Mouse (Mus musculus) lung, postnatal 4 days (tissue): Measurements from ENCODE around the gene Tjp2.

ENCODE experiments used
- DNase-seq, 2 experiments: peaks; one replicate each; pipeline ENCODE4 v3.0.0; 2021

Gene Tjp2

DNA sequence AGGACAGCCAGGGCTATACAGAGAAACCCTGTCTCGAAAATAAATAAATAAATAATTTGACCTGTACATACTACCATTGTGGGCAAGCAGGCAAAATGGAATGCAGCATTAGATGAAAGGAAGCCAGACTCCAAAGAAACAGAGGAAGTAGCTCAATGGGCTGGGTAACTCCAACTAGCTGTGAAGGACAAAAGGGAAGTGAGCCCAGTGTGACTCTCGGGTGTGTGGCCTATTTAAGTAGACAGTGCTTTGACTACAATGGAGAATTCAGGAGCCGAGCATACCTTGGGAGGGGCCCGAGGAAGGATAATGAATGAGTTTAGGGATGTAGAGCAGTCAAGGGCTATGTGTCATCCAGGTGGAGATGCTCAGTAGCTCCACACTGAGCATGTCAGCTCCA lies 48.1 kb downstream of the Tjp2 start:
- no peak for DNase-seq

DNA sequence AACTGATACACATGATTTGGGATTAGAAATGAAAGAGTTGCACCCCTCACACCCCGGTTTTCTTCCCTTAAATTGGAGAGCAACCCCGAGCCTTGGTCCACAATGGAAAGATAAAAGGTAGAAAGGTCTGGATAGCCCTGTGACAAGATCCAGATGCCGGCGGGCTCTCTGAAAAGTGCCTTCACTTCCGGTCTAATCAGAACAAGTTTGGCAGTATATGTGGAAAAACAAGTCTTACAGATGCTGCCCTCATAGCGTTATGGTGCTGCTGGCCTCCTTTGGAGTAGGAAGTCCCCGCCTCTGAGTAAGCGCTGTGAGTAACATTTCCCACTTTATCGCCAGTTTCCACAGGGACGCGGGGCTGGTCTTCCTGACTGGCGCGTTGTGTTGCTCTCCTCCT lies 49.9 kb downstream of the Tjp2 start:
- DNase-seq = peak; percentile 49 to 60

DNA sequence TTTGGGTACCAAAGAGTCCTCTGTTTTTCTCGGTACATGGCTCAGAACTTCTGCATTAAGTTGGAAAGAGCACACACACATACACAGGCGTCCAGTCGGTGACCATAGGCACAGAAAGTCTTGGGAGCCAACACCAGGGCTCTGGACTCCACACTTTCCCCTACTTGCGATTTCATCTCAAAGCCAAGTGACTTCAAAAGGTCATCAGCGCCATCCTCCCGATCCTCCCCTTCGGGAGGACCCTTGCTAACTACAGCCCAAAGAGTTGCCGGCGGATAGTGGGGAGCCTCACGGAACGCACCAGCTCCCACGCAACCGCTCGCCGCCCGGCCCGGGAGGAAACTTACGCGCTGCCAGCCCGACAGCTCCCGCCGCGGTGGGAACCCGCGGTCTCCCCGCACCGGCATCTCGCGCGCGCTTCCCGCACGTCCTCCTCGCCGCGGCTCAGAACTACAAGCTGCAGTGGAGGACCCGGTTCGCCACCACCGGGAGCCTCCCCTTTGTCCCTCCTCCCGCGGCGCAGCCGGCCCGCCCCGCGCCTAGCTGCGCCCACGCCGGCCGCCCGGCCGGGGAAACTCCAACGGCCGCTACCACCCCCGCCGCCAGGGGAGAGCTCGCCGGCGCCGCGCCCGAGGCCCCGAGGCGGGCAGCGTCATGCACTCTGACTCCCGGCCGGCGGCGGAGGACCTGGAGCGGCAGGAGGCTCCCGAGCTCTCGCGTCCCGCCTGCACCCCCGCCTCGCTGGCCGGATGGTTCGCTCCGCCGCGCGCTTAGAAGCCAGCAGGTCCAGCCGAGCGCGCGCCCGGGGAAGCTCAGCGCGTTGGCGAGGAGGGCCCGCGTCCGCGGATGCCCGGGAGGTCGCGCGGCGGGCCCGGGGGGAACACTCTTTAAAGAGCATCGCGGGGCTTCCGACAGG lies 51.0 kb downstream of the Tjp2 start:
- DNase-seq = peak; percentile 94 to 97

DNA sequence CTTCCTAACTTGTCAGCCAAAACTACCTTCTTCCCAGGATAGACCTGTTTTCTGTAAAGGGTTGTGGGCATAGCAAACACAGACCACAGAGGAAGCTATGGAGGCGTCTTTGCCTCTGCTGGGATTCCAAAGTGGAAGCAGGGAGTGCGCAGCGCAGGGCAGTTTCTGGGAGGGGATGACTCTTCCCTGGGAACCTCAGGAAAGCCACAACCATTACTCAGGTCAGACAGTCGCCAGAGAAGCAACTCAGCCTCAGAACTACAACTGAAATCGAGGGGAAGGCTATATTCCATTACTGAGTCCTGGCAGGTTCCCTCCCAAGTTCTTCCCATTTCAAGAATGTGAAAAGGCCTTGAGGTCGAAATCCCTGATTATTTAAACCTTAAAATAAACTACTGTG lies 51.8 kb downstream of the Tjp2 start:
- DNase-seq = no peak

- DNase-seq = peak; percentile 31 to 54
These were observed 56.3 kb downstream of the Tjp2 start for GRCm38 (mm10) chr19:24168531-24168930.

DNA sequence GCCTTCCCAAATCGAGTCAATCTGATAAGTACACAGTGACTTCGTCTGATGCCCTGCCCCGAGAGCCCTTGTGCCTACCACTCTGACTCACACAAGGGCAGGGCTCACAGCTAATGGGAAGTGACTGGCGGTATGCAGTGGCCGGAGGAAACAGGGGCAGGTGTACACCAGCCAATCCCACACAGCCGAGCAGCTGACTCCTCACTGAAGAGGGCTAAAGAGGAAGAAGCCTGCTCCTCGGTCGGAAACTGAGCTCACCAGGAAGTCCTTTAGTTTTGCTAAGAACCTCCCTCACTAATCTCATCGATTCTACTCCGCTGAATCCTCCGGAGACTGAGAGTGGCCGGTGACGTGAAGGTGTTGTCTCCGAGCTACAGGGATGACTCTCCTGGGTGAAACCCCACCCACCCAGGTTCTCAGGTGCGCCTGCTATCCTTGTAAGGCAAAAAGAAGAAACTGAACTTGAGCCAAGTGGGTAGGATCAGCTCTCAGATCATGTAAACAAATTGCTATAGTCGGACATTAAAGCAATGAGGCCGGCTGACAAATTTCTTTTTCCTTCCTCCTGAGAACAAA lies 58.2 kb downstream of the Tjp2 start:
- DNase-seq = peak; percentile 82 to 92

DNA sequence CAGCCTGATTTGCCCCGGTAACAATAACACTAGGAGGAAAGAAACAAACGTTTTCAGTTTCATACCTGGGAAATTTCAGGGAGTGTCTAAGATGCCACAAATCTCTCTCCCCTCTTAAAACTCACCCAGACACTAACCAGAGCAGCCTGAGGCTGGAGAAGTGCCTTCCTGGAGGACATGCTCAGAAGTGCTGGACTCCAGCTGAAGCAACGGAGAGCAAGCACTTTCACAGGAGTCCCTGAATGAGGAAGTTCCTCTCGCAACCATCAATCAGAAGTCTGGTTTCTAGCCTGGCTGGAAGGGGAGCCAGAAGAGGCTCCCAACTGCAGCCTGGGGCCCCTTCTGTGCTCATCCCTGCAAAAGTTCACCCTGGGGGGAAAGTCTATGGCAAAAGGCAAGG lies 60.9 kb downstream of the Tjp2 start:
- DNase-seq = no peak

DNA sequence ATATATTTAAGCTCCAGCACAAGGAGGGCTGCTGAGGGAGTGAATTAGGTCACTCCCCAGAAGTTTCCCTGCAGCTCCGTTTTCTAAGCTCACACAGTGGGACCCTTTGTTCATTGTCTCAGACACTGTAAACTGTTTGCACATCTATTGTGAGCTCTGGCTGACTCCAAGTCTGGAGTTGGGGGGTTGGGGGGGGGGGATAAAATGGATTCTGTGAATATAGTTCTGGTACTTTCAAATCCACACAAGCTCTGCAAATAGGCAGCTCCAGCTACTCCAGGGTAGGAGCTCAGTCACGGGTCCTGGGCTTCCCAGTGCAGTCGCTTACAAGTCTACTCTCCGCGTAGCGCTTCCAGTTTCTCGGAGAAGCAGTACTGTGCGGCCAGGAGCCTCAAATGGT lies 64.4 kb downstream of the Tjp2 start:
- no peak for DNase-seq

- peak; percentile 38 to 68 for DNase-seq
These were observed 65.1 kb downstream of the Tjp2 start for GRCm38 (mm10) chr19:24159751-24160150.

DNA sequence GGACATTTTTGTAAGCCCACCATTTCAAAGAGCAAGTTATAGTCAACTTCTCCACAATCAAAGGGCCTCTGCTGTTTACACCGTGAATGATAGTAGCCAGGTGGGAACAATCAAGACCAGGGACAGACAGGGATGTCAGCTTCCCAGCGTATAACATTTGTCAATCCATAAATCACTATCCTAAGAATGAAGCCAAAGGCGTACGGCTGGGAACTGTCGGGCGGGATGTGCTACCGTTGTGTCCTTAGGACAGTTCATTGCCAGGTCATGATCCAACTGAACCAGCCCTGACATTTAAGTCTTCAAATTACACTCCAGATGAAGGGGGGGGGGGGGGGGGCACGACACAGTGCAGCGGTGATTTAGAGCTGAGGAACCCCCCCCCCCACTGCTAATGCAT lies 65.5 kb downstream of the Tjp2 start:
- DNase-seq = peak in 1 of 2 experiments; percentile 41

DNA sequence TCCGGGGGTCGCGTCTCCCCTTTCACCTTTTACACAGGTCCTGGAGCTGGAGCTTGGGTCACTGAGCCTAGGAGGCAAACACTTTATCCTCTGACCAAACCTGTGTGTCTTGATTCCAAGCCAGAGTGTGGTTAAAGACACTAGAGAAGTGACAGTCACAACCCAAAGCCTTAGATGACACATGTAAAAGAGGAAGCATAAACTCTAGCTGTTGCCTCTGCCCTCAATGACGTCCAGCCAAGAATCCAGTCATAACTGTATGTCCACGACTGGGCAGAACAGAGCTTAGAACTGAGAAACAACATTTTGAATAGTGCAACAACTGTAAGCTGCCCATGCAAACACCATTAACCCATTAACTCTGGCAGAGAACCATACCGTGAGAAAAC lies 68.8 kb downstream of the Tjp2 start:
- DNase-seq = no peak

DNA sequence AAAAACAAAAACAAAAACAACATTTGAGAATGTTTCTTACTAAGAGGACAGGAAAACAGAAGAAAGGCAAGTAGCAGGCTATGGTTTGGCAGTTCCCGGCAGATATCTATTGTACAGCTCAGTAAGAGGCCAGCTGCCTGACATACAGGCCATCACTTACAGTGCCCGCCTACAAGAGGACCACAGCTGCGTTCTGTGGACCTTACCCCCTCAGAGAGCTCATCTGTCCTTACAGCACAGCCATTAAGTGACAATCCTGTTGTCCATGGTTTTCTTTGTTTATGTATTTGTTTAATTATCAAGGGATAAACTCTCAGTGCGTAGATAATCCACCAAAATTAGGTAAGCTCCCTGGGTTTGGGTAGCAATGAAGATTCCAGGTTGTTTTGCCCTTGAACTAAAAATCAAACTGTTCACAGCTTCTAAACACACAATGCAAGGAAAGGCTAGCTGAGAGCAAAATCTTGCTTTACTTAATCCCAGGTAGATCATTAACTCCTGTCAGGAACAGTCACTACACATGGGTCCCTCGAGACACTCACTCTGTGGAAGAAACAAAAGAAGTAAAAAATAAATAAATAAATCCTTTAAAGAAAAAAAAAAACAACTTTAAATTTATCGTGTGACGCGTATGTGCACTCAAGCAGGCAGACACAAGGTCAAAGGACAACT lies 69.3 kb downstream of the Tjp2 start:
- DNase-seq = no peak

- peak in 1 of 2 experiments; percentile 72 for DNase-seq
These were observed 71.4 kb downstream of the Tjp2 start for GRCm38 (mm10) chr19:24153266-24154023.

GRCm38 (mm10) chr19:24144009-24144408 lies 80.8 kb downstream of the Tjp2 start:
- DNase-seq = no peak

GRCm38 (mm10) chr19:24142621-24143061 lies 82.2 kb downstream of the Tjp2 start:
- DNase-seq = no peak

DNA sequence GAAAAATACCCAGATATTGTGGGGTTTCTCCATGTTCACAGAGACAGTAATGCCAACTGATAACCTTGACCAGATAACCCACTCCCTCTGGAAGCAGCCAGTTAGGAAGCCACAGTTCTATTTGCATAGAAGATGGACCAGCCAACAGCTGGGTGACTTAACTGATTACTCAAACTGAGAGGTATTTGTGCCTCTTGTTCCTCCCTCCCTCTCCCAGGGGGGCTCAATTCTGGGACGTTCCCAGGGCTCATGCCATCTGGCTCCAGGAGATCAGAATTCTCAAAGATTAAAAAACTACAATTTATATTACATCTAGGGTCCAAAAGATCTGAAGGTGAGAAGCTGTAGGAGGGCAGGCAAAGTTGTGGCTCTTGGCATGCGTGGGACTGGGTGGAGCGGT lies 84.5 kb downstream of the Tjp2 start:
- DNase-seq = no peak

GRCm38 (mm10) chr19:24137392-24137791 lies 87.4 kb downstream of the Tjp2 start:
- DNase-seq = no peak

DNA sequence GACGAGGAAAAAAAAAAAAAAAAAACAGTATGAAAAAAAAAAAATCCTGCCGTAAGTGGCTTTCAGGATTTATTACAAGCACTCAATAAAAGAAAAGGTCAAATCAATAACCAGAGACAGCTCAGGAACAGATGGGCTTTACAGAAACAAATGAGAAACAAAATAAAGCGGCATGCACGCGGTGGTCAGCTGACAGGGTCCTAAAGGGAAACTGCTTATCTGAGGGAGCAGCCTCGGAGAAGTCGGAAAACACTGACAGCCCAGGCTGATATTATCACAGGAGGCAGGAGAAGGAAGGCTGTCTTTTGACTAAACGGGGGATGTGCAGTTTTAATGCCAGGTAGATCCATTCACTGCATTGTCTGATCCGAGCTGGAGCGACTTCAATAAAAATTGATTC lies 89.8 kb downstream of the Tjp2 start:
- DNase-seq = no peak

DNA sequence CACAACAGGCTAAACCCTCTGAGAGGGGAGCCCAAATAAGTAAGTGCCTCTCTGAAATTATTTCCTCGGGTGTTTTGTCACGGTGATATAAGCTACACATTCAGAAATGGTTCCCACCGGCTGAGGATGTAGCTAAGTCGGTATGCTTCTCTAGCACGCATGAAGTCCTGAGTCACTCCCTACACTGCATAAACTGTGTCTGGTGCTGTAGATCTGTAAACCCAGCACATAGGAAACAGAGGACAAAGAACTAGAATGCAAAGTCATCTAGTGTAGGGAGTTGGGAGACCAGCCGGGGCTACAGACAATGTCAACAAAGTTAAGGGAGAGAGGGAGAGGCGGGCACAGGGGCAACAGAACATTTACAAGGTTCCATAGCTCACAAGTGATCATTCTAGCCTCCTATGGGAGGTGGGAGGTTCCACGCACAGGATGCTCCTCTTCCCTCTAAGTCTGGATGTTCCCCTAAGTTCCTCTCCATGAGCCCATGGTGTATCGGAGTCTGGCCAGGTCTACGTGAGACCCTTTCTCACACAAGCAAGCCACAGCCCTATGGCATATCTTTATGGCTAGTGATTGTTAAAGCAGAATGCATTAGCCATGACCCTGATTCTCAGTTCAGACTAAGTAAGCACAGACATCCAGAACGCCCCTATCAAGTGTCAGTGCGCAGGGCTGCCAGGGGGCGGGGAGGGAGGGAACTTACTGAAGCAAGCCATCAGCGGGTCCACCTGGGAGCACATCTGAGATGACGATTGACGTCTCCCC lies 90.5 kb downstream of the Tjp2 start:
- DNase-seq = no peak

GRCm38 (mm10) chr19:24123534-24124290 lies 101.1 kb downstream of the Tjp2 start:
- no peak for DNase-seq

GRCm38 (mm10) chr19:24123087-24123486 lies 101.7 kb downstream of the Tjp2 start:
- DNase-seq = peak; percentile 34 to 71
